Mouse (Mus musculus): ENCODE measurements around the gene Polm. TPM values are rescaled to one million over a fixed set of nuclear protein-coding genes. Genes with fewer than 3 reads are reported as not detected.

Polm gene
- polyA plus RNA-seq, 1 experiment, result 22.7 TPM

DNA sequence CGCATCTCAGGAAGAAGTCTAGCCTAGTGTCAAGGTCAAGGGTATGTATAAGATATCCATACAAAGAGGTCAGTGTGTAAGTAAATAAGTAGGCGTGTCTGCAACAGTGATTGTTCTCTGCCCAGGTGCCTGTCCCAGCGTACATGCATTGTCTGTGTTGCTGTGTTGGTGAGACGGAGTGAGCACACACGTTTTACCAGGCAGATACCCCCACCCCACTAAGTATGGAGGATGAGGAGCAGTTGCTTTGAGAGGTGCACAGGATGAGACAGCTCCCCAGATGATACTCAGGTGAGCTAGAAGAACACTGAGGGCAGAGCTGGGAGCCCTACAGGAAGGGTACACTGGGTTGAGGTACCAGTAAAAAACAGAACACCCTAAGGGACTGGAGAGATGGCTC, 33.6 kb downstream of the Polm start:
- no peak for DNase-seq (ENCODE audit: low read depth)

DNA sequence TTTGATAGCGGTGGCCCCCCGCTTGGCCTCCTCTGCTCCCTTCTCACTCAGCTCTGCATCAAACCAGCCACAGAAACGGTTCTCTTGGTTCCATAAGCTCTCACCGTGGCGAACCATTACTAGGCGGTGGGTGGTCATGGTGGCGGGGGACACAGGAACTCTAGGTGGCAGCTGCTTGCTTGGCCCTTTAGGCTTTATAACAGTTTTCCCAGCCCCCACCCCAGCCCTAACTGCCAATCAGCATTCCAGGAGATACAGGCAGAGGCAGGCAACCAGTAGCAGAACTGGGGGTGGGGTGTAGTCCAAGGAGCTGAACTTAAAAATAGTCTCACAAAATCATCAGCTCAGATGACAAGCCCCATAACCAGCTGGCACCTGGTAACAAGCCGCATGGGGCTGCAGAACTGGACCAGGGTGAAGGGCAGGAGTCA, 34.2 kb downstream of the Polm start, which contains the start of gene Pgam2:
Gene Pgam2, minus strand, starts transcription at position 183 of the 431 bp plus-strand sequence.
- no peak for DNase-seq (ENCODE audit: low read depth)

GRCm38 (mm10) chr11:5802457-5803217, 35.2 kb downstream of the Polm start:
- no peak for DNase-seq (ENCODE audit: low read depth)

GRCm38 (mm10) chr11:5802005-5802404, 35.8 kb downstream of the Polm start:
- no peak for DNase-seq (ENCODE audit: low read depth)

DNA sequence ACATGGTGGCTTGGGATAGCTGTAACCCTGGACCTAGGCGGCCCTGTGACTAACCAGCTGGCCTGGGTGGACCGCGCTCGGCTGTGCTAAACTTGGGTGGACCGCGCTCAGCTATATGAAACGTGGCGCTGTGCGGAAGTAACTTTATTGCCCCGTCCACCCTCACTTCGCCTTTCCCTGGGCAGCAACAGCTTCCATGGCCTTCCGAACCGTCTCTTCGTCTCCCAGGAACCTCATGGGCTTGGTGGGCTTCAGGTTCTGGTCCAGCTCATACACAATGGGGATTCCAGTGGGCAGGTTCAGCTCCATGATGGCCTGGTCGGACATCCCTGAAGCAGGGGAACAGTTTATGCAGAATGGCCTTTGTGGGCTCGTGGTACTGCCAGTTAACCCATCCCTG, 36.3 kb downstream of the Polm start:
- DNase-seq (ENCODE audit: low read depth), result no peak

DNA sequence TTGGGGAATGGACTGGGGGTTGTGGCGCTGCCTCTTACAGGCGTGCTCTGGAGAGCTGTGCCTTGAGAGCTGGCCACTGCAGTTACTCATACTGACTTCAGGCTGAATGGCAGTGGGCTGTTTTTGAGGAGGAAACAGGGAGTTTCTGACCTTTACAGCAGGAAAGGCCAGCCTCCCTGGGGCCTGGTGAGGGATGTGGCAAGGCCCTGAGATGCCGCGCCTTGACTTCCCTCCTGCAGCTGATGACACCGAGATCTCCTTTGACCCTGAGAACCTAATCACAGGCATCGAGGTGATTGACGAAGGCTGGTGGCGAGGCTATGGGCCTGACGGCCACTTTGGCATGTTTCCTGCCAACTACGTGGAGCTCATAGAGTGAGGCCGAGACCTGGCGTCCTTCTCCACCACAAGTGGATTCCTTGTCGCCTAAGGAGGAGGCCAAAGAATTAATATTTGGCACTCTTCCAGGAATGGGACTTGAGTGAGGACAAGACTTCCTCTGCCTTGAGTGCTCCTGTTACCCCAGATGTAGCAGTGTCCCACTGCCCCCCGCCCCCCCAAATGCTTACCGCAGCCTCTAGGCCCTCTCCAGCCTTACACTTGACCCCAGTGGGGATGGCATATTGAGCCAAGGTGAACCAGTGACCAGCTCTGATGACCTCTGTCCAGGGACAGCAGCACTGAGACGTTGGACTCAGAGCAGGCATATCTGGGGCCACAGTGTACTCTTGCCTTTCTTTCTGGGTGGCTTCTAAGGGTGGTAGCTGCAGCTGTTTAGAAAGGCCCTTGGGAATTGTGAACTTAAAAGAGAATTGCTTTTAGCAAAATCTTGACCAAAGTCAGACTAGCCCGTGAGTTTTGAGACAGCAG, 38.0 kb downstream of the Polm start:
- no peak for DNase-seq (ENCODE audit: low read depth)

DNA sequence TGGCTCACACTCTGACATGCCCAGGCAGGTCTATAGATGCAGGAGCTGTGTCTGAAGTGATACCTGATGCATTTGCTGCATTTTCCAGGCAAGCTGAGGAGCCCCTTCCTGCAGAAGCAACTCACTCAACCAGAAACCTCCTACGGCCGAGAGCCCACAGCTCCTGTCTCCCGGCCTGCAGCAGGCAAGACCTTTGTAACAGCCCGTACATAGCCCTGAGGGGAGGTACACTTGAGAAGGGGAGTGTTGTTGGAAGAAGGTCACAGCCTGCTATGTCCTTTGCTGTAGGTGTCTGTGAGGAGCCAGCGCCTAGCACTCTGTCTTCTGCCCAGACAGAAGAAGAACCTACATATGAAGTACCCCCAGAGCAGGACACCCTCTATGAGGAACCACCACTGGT, 39.9 kb downstream of the Polm start:
- no peak for DNase-seq (ENCODE audit: low read depth)

GRCm38 (mm10) chr11:5797371-5797770, 40.4 kb downstream of the Polm start:
- DNase-seq (ENCODE audit: low read depth), result no peak

GRCm38 (mm10) chr11:5796939-5797338, 40.9 kb downstream of the Polm start:
- no peak for DNase-seq (ENCODE audit: low read depth)

GRCm38 (mm10) chr11:5795706-5796105, 42.1 kb downstream of the Polm start:
- no peak for DNase-seq (ENCODE audit: low read depth)

DNA sequence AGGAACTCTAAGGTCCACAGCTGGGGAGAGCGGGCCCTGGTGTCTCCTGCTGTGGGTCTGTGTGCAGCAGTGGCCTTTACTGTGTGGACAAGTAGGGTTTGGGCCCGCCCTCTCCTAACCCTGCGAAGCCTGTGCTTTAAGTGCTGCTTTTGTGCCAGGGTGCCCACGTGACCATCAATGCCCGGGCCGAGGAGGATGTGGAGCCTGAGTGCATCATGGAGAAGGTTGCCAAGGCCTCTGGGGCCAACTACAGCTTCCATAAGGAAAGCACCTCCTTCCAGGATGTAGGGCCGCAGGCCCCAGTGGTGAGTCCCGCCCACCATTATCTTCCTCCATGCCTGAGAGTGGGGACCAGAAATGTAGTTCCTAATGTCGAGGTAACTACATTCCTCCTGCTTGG, 42.5 kb downstream of the Polm start:
- DNase-seq (ENCODE audit: low read depth), result no peak

- no peak for DNase-seq (ENCODE audit: low read depth)
Measured at GRCm38 (mm10) chr11:5790431-5790830, 47.4 kb downstream of the Polm start.

GRCm38 (mm10) chr11:5789754-5790333, 48.0 kb downstream of the Polm start:
- no peak for DNase-seq (ENCODE audit: low read depth)

- no peak for DNase-seq (ENCODE audit: low read depth)
Measured at GRCm38 (mm10) chr11:5789071-5789753, 48.6 kb downstream of the Polm start.

DNA sequence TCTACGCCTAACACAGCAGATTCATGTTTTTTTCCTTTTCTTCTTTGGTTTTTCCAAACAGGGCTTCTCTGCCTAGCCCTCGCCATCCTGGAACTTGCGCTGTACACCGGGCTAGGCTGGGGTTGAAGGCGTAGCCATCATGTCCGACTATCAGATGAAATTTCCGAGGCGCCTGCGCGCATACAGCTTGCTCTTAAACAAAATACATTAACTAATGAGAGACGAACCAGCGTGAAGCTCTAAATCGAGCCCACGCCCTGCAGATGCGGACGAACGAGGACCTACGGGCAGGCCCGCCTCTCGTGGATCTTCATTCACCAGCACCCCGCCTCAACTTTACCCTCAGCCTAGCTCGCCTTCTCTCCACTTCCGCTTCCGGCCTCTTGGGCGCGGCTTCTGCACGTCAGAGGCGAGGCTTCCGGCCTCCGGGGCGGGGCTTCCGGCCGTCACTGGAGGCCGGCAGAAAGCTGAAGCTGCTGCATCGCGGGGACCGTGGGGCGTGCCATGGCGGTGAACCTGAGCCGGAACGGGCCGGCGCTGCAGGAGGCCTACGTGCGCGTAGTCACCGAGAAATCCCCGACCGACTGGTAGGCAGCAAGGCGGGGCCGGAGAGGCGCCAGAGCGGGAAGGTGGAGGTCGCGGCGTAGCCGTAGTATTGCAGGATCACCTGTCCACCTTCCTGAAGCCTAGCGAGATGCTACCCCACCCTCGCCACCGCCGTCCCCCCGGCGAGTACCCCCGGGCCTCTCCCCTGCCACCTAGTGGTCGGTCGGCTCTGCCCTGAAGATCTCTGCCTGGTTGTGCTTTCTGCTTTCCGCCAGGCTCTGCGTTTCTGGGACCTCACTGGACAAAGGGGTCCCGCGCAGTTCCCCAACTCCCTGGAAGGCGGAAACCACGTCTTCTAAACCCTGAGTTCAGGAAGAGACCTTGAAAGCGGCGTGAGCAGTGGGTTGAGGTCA, 49.5 kb downstream of the Polm start, which contains the start of gene Dbnl:
Gene Dbnl, plus strand, starts transcription at position 433 of the 959 bp plus-strand sequence.
- DNase-seq (ENCODE audit: low read depth), result no peak

GRCm38 (mm10) chr11:5787671-5788055, 50.2 kb downstream of the Polm start:
- no peak for DNase-seq (ENCODE audit: low read depth)

GRCm38 (mm10) chr11:5785732-5786131, 52.1 kb downstream of the Polm start:
- DNase-seq (ENCODE audit: low read depth), result no peak

GRCm38 (mm10) chr11:5782199-5782944, 55.4 kb downstream of the Polm start:
- DNase-seq (ENCODE audit: low read depth), result no peak

DNA sequence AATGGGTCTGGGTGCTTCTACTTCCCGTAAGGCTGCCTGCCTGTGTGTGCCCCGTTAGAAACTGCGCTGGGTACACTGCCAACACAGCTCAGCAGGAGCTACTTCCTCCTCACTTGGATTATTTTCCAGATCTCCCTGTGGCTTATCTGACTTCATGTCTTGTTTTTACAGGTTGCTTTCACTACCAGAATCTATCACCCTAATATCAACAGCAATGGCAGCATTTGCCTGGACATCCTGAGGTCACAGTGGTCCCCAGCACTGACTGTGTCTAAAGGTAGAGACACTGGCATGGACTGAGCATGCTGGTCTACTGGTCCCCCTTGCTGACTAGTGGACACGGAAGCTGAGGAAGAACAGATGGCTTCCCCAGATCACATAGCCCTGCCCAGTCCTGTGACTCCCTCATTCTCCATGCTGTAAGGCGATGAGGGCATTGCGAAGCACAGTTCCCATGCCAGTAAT, 57.7 kb downstream of the Polm start:
- no peak for DNase-seq (ENCODE audit: low read depth)

- no peak for DNase-seq (ENCODE audit: low read depth)
Measured at GRCm38 (mm10) chr11:5778481-5778880, 59.3 kb downstream of the Polm start.

Measured in gonadal fat pad, adult 2 months (tissue).